Mouse (Mus musculus) thymus, adult 2 months (tissue): ENCODE measurements around the gene Nanos3. TPM values are rescaled to one million over a fixed set of nuclear protein-coding genes. Genes with fewer than 3 reads are reported as not detected.

ENCODE experiments used
- DNase-seq: peaks from one replicate; pipeline ENCODE4 v3.0.0; 2021
- H3K27ac ChIP-seq: fragments of 200-500 bp; 2 replicates; pipeline ENCODE4 v1.5.1; 2012; ENCODE audit warnings: low read length, control low read depth; ENCODE audit not compliant: control insufficient read depth, insufficient read depth
- H3K27me3 ChIP-seq: fragments of 200-500 bp; 2 replicates; pipeline ENCODE4 v1.6.1; 2012; ENCODE audit warnings: mild to moderate bottlenecking, low read length, moderate library complexity, mixed read lengths; ENCODE audit not compliant: control insufficient read depth, insufficient read depth
- H3K36me3 ChIP-seq: fragments of 200-500 bp; 2 replicates; pipeline ENCODE4 v1.6.1; 2012; ENCODE audit warnings: mild to moderate bottlenecking, low read length, moderate library complexity; ENCODE audit not compliant: control insufficient read depth, insufficient read depth
- H3K4me1 ChIP-seq: fragments of 200-500 bp; replicated peaks from 2 replicates; pipeline ENCODE4 v1.6.1; 2012; ENCODE audit warnings: low read length; ENCODE audit not compliant: control insufficient read depth, insufficient read depth
- H3K4me3 ChIP-seq: fragments of 200-500 bp; 2 replicates; pipeline ENCODE4 v1.5.1; 2012; ENCODE audit warnings: mild to moderate bottlenecking, low read length, control low read depth, moderate library complexity; ENCODE audit not compliant: control insufficient read depth, insufficient read depth
- CTCF ChIP-seq: fragments of 200-500 bp; IDR thresholded peaks from 2 replicates; pipeline ENCODE4 v1.5.1; 2012; ENCODE audit warnings: mild to moderate bottlenecking, control low read depth, low read length, moderate library complexity, borderline replicate concordance; ENCODE audit not compliant: control insufficient read depth, poor library complexity, insufficient read depth; ENCODE audit errors: extremely low read depth
- POLR2A ChIP-seq: fragments of 200-500 bp; IDR thresholded peaks from 2 replicates; pipeline ENCODE4 v1.6.1; 2012; ENCODE audit warnings: mild to moderate bottlenecking, low read length, control low read depth, moderate library complexity; ENCODE audit not compliant: control insufficient read depth, poor library complexity, insufficient read depth; ENCODE audit errors: extremely low read depth
- WGBS: fragments of 180-500 bp; shearing (Covaris S2); methylation state at CpG from one replicate; pipeline ENCODE4 v1.1.7; 2018; 5-methylcytosine and 5-hydroxymethylcytosine counted together
- polyA plus RNA-seq: library from polyadenylated mRNA; depleted of rRNA; stranded (reverse); fragments of >200 nt; gene quantifications from 2 replicates; pipeline ENCODE4 v1.2.3, GENCODE M21; 2012; rRNA removed

Nanos3 gene
- 5.5 and 8.5 TPM in 2 replicates for polyA plus RNA-seq

DNA sequence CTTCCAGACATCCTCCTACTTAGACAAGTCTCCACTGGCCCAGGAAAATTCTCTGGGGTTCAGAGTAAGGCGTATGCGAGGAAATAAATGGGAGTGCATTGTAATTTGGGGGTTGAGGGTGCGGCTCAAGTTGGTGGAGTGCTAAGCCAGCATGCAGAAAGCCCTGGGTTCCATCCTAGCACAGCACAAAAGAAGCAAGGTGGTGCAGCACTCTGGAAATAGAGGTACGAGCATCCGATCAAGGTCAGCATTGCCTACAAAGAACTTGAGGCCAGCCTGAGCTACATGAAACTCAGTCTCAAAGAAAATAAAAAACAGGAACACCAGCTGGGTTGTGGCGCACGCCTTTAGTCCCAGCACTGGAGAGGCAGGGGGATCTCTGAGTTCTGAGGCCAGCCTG, at the start of gene Nanos3:
Gene Nanos3 (minus strand): TSS at position 101 of the 400 bp plus-strand sequence.
- 96% methylated on average over 7 of the region's 7 CpGs for WGBS
- Histone ChIP-seq H3K27me3 (no peaks in the 10 kb centered on the region), H3K4me1 (peaks cover 31% of the 10 kb centered on the region), H3K4me3 (peak within 1 kb of the TSS; percentile 54), H3K27ac (peak within 1 kb of the TSS; percentile 96), H3K36me3 (no peaks in the 10 kb centered on the region)
- no peak for DNase-seq
- no peak for TF ChIP-seq CTCF
- no peak for TF ChIP-seq POLR2A

DNA sequence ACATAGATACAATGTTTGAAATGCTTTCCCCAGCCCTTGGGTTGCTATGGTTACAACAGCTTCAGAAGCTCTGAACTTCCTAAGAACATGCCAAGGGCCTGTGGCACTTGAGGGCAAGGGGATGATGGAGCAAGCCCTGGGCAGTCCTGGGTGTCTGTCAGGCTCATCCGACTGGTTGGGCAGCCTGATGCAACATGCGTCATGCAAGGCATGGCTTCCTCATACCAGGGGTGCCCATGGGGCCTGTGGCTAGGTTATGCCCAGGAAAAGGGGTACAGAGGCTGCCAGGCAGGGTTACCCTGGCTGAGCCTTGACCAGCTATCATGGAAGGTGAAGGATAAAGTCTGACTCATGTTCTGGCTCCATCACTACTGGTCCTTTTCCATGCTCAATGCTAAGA, 48.0 kb upstream of the Nanos3 start:
- WGBS, result 90% methylated on average over 2 of the region's 2 CpGs
- no peak for TF ChIP-seq CTCF
- no peak for TF ChIP-seq POLR2A
- Histone ChIP-seq H3K4me1 (peaks cover 20% of the 10 kb centered on the region), H3K27me3 (no peaks in the 10 kb centered on the region), H3K27ac (no peak overlapping the region), H3K36me3 (peaks cover 26% of the 10 kb centered on the region), H3K4me3 (no peak overlapping the region)
- DNase-seq, result no peak

DNA sequence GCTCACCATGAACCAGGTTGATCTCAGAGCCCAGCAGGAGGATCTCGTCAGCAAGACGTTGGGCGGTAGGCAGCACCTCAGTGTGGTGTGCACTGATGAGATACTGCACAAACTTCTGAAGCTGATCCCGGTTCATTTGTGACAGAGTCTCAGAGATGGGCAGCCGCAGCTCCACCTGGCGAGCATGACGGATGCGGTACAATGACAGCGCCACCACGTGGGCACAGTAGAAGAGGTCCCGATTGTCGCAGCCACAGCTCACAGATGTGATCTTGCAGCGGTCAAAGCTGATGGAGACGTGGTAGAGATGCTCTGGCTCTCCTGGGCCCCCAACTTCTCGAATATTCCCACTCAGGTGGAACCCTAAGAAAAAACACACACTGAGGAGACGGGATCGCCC, 45.7 kb upstream of the Nanos3 start:
- Histone ChIP-seq H3K27ac (no peak overlapping the region), H3K27me3 (no peaks in the 10 kb centered on the region), H3K4me3 (no peak overlapping the region), H3K36me3 (peaks cover 49% of the 10 kb centered on the region), H3K4me1 (peaks cover 9% of the 10 kb centered on the region)
- WGBS, result 84% methylated on average over 17 of the region's 17 CpGs
- peak; percentile 19 for DNase-seq
- no peak for TF ChIP-seq POLR2A
- TF ChIP-seq CTCF, result no peak

GRCm38 (mm10) chr8:84223322-84224029, 38.5 kb upstream of the Nanos3 start:
- 91% methylated on average over 21 of the region's 21 CpGs for WGBS
- TF ChIP-seq POLR2A (no peak), CTCF (no peak)
- Histone ChIP-seq H3K4me3 (no peak overlapping the region), H3K36me3 (peaks cover 65% of the 10 kb centered on the region), H3K4me1 (peaks cover 6% of the 10 kb centered on the region), H3K27ac (no peak overlapping the region), H3K27me3 (no peaks in the 10 kb centered on the region)
- no peak for DNase-seq

GRCm38 (mm10) chr8:84222566-84223165, 37.6 kb upstream of the Nanos3 start:
- H3K36me3 ChIP-seq, result peaks cover 63% of the 10 kb centered on the region
- WGBS, result 46% methylated on average over 9 of the region's 9 CpGs
- no peaks in the 10 kb centered on the region for H3K27me3 ChIP-seq
- peak overlapping the region; percentile 61; the same call in 1 of the 2 replicates for H3K27ac ChIP-seq
- no peak overlapping the region for H3K4me3 ChIP-seq
- no peak for TF ChIP-seq CTCF
- TF ChIP-seq POLR2A, result no peak
- peaks cover 6% of the 10 kb centered on the region for H3K4me1 ChIP-seq
- no peak for DNase-seq

DNA sequence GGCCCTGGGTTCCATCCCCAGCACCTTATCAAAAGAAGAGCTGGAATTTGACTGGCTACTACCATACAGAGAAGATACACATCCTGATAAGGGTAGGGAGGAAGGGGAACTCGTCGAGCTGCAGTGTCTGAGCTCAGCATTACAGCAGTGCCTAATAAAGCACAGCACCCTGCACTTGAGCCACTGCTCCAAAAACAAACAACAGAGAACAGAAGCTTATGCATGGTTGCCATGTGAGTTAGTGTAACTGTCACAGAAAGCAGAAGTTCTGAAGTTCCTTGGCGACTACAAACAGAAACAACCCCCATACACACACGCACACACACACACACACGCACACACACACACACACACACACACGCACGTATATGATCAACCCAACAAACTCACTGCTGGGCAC, 35.1 kb upstream of the Nanos3 start:
- 63% methylated on average over 7 of the region's 7 CpGs for WGBS
- no peak for DNase-seq
- no peaks in the 10 kb centered on the region for H3K27me3 ChIP-seq
- H3K36me3 ChIP-seq, result peaks cover 53% of the 10 kb centered on the region
- H3K4me3 ChIP-seq, result no peak overlapping the region
- no peak for TF ChIP-seq POLR2A
- no peak for TF ChIP-seq CTCF
- H3K27ac ChIP-seq, result no peak overlapping the region
- peaks cover 6% of the 10 kb centered on the region for H3K4me1 ChIP-seq
